Mouse (Mus musculus) limb, embryonic 13.5 days (tissue): ENCODE results near the gene A030005K14Rik. TPM values are rescaled to one million over a fixed set of nuclear protein-coding genes. Genes with fewer than 3 reads are reported as not detected.

Source experiments
- ATAC-seq: fragments of 200-750 bp; cut with Nextera tagmentation; 2 replicates; pipeline ENCODE4 v1.8.0; 2017; ENCODE audit warnings: low read depth, moderate number of reproducible peaks, moderate TSS enrichment; ENCODE audit not compliant: low FRiP score
- H3K27ac ChIP-seq: fragments of 300-500 bp; sonication (generic); 2 replicates; pipeline ENCODE4 v1.5.1; 2015; ENCODE audit warnings: inconsistent platforms, mild to moderate bottlenecking, moderate library complexity
- H3K27me3 ChIP-seq: fragments of 300-500 bp; sonication (generic); 2 replicates; pipeline ENCODE4 v1.6.1; 2015; ENCODE audit warnings: mild to moderate bottlenecking, inconsistent platforms
- H3K36me3 ChIP-seq: fragments of 300-500 bp; sonication (generic); 2 replicates; pipeline ENCODE4 v1.6.1; 2015; ENCODE audit warnings: inconsistent platforms, mild to moderate bottlenecking, moderate library complexity
- H3K4me1 ChIP-seq: fragments of 300-500 bp; sonication (generic); 2 replicates; pipeline ENCODE4 v1.6.1; 2015; ENCODE audit warnings: inconsistent platforms
- H3K4me2 ChIP-seq: fragments of 300-500 bp; sonication (generic); replicated peaks from 2 replicates; pipeline ENCODE4 v1.6.1; 2015; ENCODE audit warnings: inconsistent platforms, mild to moderate bottlenecking, moderate library complexity
- H3K4me3 ChIP-seq: fragments of 300-500 bp; sonication (generic); 2 replicates; pipeline ENCODE4 v1.5.1; 2015; ENCODE audit warnings: moderate library complexity, mild to moderate bottlenecking, inconsistent platforms
- H3K9ac ChIP-seq: fragments of 300-500 bp; sonication (generic); 2 replicates; pipeline ENCODE4 v1.6.1; 2015; ENCODE audit warnings: mild to moderate bottlenecking, inconsistent platforms
- H3K9me3 ChIP-seq: fragments of 300-500 bp; sonication (generic); 2 replicates; pipeline ENCODE4 v1.6.1; 2016; ENCODE audit warnings: inconsistent platforms
- WGBS: fragments of 180-500 bp; shearing (Covaris S2); methylation state at CpG from one replicate; pipeline ENCODE4 v1.1.7; 2015; 5-methylcytosine and 5-hydroxymethylcytosine counted together
- polyA plus RNA-seq: library from polyadenylated mRNA; unstranded; fragments of >200 nt; fragmentation: Nextera tagmentation; extraction: Ambion mirVana; gene quantifications from 2 replicates; pipeline ENCODE4 v1.2.1, GENCODE M21; 2015

Gene A030005K14Rik
- polyA plus RNA-seq, 1 experiment from 2014 or later = not detected

GRCm38 (mm10) chr1:83031950-83032349 lies 27.2 kb downstream of the A030005K14Rik start:
- no peaks in the 10 kb centered on the region for H3K27me3 ChIP-seq
- WGBS = 28% methylated on average over 1 of the region's 1 CpGs
- H3K4me2 ChIP-seq = no peak overlapping the region
- ATAC-seq = no peak
- no peak overlapping the region for H3K4me3 ChIP-seq
- no peak overlapping the region for H3K27ac ChIP-seq
- H3K9me3 ChIP-seq = no peaks in the 10 kb centered on the region
- no peak overlapping the region for H3K9ac ChIP-seq
- no peaks in the 10 kb centered on the region for H3K4me1 ChIP-seq
- H3K36me3 ChIP-seq = no peaks in the 10 kb centered on the region

- H3K4me1 ChIP-seq = peaks cover 5% of the 10 kb centered on the region; the same call in 1 of the 2 replicates
- no peaks in the 10 kb centered on the region for H3K27me3 ChIP-seq
- no peak overlapping the region for H3K4me3 ChIP-seq
- peaks cover 3% of the 10 kb centered on the region; the same call in 1 of the 2 replicates for H3K9me3 ChIP-seq
- H3K36me3 ChIP-seq = no peaks in the 10 kb centered on the region
- 77% methylated on average over 1 of the region's 1 CpGs for WGBS
- H3K27ac ChIP-seq = no peak overlapping the region
- no peak overlapping the region for H3K4me2 ChIP-seq
- no peak overlapping the region for H3K9ac ChIP-seq
- no peak for ATAC-seq
Observed at GRCm38 (mm10) chr1:83016556-83016955, 42.6 kb downstream of the A030005K14Rik start.

DNA sequence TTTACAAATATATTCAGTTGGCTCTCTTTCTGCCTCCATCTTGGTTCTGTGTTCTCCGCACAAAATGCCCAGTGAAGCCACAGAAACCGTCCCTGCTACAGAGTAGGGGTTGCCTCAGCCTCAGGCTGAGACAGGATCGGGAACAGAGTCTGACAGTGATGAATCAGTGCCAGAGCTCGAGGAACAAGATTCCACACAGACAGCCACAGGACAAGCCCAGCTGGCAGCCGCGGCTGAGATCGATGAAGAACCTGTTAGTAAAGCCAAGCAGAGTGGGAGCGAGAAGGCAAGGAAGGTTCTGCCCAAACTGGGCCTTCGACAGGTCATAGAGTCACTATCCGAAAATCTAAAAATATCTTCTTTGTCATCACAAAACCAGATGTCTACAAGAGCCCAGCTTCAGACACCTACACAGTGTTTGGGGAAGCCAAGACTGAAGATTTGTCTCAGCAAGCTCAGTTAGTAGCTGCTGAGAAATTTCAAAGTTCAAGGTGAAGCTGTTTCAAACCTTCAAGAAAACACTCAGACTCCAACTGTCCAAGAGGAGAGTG lies 43.8 kb downstream of the A030005K14Rik start:
- ATAC-seq = no peak
- Histone ChIP-seq H3K27ac (no peak overlapping the region), H3K9me3 (peaks cover 3% of the 10 kb centered on the region; the same call in 1 of the 2 replicates), H3K36me3 (no peaks in the 10 kb centered on the region), H3K9ac (no peak overlapping the region), H3K4me1 (no peaks in the 10 kb centered on the region), H3K27me3 (no peaks in the 10 kb centered on the region), H3K4me2 (no peak overlapping the region), H3K4me3 (no peak overlapping the region)
- WGBS = 79% methylated on average over 10 of the region's 10 CpGs

DNA sequence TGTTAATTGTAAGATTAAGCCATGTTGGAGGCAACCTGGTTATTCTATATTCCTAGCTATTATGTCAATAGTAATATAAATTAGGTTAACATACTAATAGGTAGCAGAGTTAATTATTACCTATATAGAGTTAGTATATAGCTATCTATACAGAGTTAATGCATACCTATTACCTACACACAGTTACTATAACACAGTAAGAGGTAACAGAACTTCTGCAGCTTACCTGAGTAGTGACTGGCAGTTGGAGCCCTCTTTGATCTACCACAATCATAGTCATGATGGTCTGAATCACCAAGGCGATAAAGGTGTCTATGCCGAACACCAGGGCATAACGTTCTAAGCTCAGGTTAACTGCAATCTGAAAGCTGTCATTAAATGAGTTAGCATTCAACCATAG lies 44.7 kb downstream of the A030005K14Rik start:
- no peak overlapping the region for H3K4me3 ChIP-seq
- no peak overlapping the region for H3K9ac ChIP-seq
- H3K27ac ChIP-seq = no peak overlapping the region
- no peaks in the 10 kb centered on the region for H3K27me3 ChIP-seq
- no peak overlapping the region for H3K4me2 ChIP-seq
- WGBS = 87% methylated on average over 3 of the region's 3 CpGs
- ATAC-seq = no peak
- H3K36me3 ChIP-seq = no peaks in the 10 kb centered on the region
- H3K9me3 ChIP-seq = peaks cover 3% of the 10 kb centered on the region; the same call in 1 of the 2 replicates
- H3K4me1 ChIP-seq = no peaks in the 10 kb centered on the region

Other genes starting within 250 kb of the A030005K14Rik start
- 25.3 and 27.4 TPM in 2 replicates for gene Agfg1, start 219.9 kb downstream of the A030005K14Rik start, polyA plus RNA-seq
- gene A030005L19Rik, start 146.1 kb downstream of the A030005K14Rik start, polyA plus RNA-seq = 0.18 TPM in 1 of 2 replicates, not detected in the other
- gene A030014E15Rik, start 134.5 kb downstream of the A030005K14Rik start, polyA plus RNA-seq = not detected in 2 replicates
- gene Gm6217, start 128.0 kb downstream of the A030005K14Rik start, polyA plus RNA-seq = not detected in 2 replicates
- gene A030003K21Rik, start 116.0 kb downstream of the A030005K14Rik start, polyA plus RNA-seq = not detected in 2 replicates
- not detected in 2 replicates for gene Gm7544, start 103.4 kb downstream of the A030005K14Rik start, polyA plus RNA-seq
- gene Gm47955, start 99.1 kb downstream of the A030005K14Rik start, polyA plus RNA-seq = not detected in 2 replicates
- not detected in 2 replicates for gene Gm47959, start 58.8 kb downstream of the A030005K14Rik start, polyA plus RNA-seq
- gene Slc19a3, start 20.9 kb downstream of the A030005K14Rik start, polyA plus RNA-seq = 0.38 and 0.43 TPM in 2 replicates
- gene Krtap28-10, start 16.9 kb downstream of the A030005K14Rik start, polyA plus RNA-seq = not detected in 2 replicates
- not detected in 2 replicates for gene Gm47969, start 14.4 kb downstream of the A030005K14Rik start, polyA plus RNA-seq
- not detected in 2 replicates for gene Krtap28-13, start 1.6 kb upstream of the A030005K14Rik start, polyA plus RNA-seq
- not detected in 2 replicates for gene Ccl20, start 57.4 kb upstream of the A030005K14Rik start, polyA plus RNA-seq
- gene Daw1, start 100.4 kb upstream of the A030005K14Rik start, polyA plus RNA-seq = 0.14 TPM in 1 of 2 replicates, not detected in the other